Mouse (Mus musculus): ENCODE results near the gene Celf6. TPM values are rescaled to one million over a fixed set of nuclear protein-coding genes. Genes with fewer than 3 reads are reported as not detected.

The Celf6 gene
- total RNA-seq, 2 experiments from 2014 or later, result 25.0 to 29.1 TPM

DNA sequence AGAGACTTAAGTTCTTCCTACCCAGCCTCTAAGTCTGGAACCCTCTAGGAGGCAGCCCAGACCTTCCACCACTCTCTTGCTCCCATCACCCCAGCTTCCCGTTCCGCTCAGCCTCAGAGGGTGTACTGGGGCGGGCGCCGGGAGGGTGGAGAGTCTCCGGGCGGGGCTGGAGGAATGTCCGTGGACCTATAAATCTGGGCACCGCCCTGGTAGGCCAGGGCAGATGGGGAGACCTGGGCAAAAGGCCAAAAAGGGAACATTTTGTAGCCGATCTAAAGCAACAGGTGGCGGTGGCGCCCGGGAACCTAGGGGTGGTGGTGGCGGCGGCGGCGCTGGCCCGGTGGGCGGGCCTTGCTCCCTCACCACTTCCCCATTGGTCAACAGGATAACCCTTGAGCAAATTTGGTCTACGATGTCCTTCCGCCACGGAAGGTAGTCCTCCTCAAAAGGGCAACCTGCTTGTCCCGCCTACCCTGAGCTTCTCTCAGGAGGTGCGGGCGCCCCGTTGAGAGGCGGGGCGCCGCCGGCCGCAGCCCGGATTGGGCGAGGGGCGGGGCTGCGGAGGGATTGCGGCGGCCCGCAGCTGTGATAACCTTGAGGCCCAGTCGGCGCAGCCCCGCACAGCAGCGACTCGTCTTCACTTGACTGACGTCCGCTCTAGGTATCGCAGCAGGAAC, 78.4 kb downstream of the Celf6 start, which contains the start of gene Pkm:
TSS of gene Pkm (plus strand) at position 411 of the 677 bp plus-strand sequence.
- peak; percentile 94 to 98 for DNase-seq (ENCODE audit: low spot score in 2 of 2)
- intact Hi-C loops (cut with DNase I), result loop anchor here (2.0 to 5.0 kb wide), 3 partner anchors 25 to 95 kb away; partner anchors contain the start of genes Gramd2, Myo9a, Parp6 and Senp8

Other genes starting within 250 kb of the Celf6 start
- gene Bbs4, start 224.4 kb upstream of the Celf6 start, total RNA-seq (2021), result 10 to 100 TPM; 41.1 to 42.3 TPM
- gene Arih1, start 91.3 kb upstream of the Celf6 start, total RNA-seq (2021), result 100 to 1,000 TPM; 113 to 119 TPM
- 10 to 100 TPM; 49.4 to 49.5 TPM for gene Hexa, start 38.4 kb upstream of the Celf6 start, total RNA-seq (2021)
- gene Tmem202, start 38.1 kb upstream of the Celf6 start, total RNA-seq (2021), result 1 to 10 TPM; 3.9 to 4.4 TPM
- 100 to 1,000 TPM; 173 TPM for gene Parp6, start 39.4 kb downstream of the Celf6 start, total RNA-seq (2021)
- gene Pkm, start 78.5 kb downstream of the Celf6 start, total RNA-seq (2021), result 1,000 to 10,000 TPM; 1,173 to 1,205 TPM
- 10 to 100 TPM in 1 of 2 experiments, 1 to 10 TPM in 1; 9.9 to 10.7 TPM for gene Gramd2, start 102.2 kb downstream of the Celf6 start, total RNA-seq (2021)
- 1 to 10 TPM; 8.8 to 8.9 TPM for gene Senp8, start 172.8 kb downstream of the Celf6 start, total RNA-seq (2021)
- 10 to 100 TPM; 71.6 to 73.8 TPM for gene Myo9a, start 173.0 kb downstream of the Celf6 start, total RNA-seq (2021)

Data from left cerebral cortex, postnatal 25 days (tissue).